32 mouse cellular contexts compared by ENCODE assay signal in the genomic region with DNA sequence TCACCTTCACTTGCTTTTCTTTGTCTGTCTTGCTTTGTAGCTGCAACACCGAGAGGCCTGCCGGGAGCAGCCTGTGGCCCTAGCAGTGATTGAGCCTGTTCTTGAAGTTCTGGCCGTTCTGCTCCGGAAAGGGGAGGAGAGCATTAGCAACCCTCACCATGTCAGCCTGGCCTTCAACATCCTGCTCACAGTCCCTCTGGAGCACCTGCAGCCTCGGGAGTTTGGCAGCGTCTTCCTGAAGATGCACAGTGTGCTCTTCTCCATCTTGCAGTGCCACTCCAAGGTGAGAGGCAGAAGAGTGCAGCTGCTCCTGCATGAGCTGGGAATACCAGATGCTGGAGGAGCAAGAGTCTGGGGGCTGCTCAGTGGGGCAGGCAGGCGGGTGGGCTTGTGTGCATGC.
"Had no signal": no experiment of that assay in that cellular context is flagged by ENCODE, and none has a peak within 500 bp of the region (broad histone marks: within the 10 kb centered on the region; RNA-seq: fewer than 3 reads in every experiment).

No protein-coding gene starts in this region.

- DNase-seq: left cerebral cortex, postnatal 4 days; liver; liver, embryonic 13.5 days; liver, postnatal 0 days; lung, adult 18-20 months; lung, adult 2 months; lung, embryonic 14.5 days; lung, postnatal 10 days; lung, postnatal 14 days; lung, postnatal 36 days; lung, postnatal 4 days; midbrain, embryonic 14.5 days had no signal

- H3K4me2 ChIP-seq: limb, embryonic 12.5 days; limb, embryonic 13.5 days; limb, embryonic 15.5 days; liver, embryonic 11.5 days; liver, embryonic 12.5 days; liver, embryonic 13.5 days; liver, embryonic 15.5 days; lung, embryonic 14.5 days; lung, embryonic 15.5 days; midbrain, embryonic 11.5 days; midbrain, embryonic 12.5 days; midbrain, embryonic 13.5 days; midbrain, embryonic 15.5 days; neural tube, embryonic 12.5 days; neural tube, embryonic 13.5 days had no signal

- H3K27me3 ChIP-seq: limb, embryonic 12.5 days; limb, embryonic 13.5 days; limb, embryonic 15.5 days; liver, embryonic 12.5 days; liver, embryonic 13.5 days; liver, embryonic 15.5 days; lung, embryonic 15.5 days; midbrain, embryonic 12.5 days; midbrain, embryonic 13.5 days; midbrain, embryonic 15.5 days; neural tube, embryonic 12.5 days; neural tube, embryonic 13.5 days had no signal

- H3K4me1 ChIP-seq: limb, embryonic 10.5 days; limb, embryonic 12.5 days; limb, embryonic 13.5 days; limb, embryonic 15.5 days; liver, embryonic 12.5 days; liver, embryonic 13.5 days; liver, embryonic 15.5 days; lung, embryonic 15.5 days; midbrain, embryonic 10.5 days; midbrain, embryonic 12.5 days; midbrain, embryonic 13.5 days; midbrain, embryonic 15.5 days; neural tube, embryonic 12.5 days; neural tube, embryonic 13.5 days had no signal

- H3K4me3 ChIP-seq: limb, embryonic 10.5 days; limb, embryonic 12.5 days; limb, embryonic 13.5 days; limb, embryonic 15.5 days; liver, embryonic 12.5 days; liver, embryonic 13.5 days; liver, embryonic 15.5 days; lung, embryonic 15.5 days; midbrain, embryonic 10.5 days; midbrain, embryonic 12.5 days; midbrain, embryonic 13.5 days; midbrain, embryonic 15.5 days; myocyte; neural tube, embryonic 12.5 days; neural tube, embryonic 13.5 days had no signal

- H3K9ac ChIP-seq: limb, embryonic 12.5 days; limb, embryonic 13.5 days; limb, embryonic 15.5 days; liver, embryonic 12.5 days; liver, embryonic 13.5 days; liver, embryonic 14.5 days; liver, embryonic 15.5 days; liver, postnatal 0 days; lung, embryonic 14.5 days; lung, embryonic 15.5 days; midbrain, embryonic 12.5 days; midbrain, embryonic 13.5 days; midbrain, embryonic 15.5 days; neural tube, embryonic 12.5 days; neural tube, embryonic 13.5 days had no signal

- H3K9me3 ChIP-seq: limb, embryonic 10.5 days; limb, embryonic 12.5 days; limb, embryonic 13.5 days; limb, embryonic 15.5 days; liver, embryonic 12.5 days; liver, embryonic 13.5 days; liver, embryonic 15.5 days; lung, embryonic 15.5 days; midbrain, embryonic 10.5 days; midbrain, embryonic 12.5 days; midbrain, embryonic 13.5 days; midbrain, embryonic 15.5 days; neural tube, embryonic 12.5 days; neural tube, embryonic 13.5 days had no signal

- ATAC-seq: liver, embryonic 12.5 days; liver, postnatal 0 days; lung, postnatal 0 days; midbrain, embryonic 13.5 days; midbrain, embryonic 15.5 days; midbrain, embryonic 16.5 days had no signal

- H3K27ac ChIP-seq: limb, embryonic 10.5 days; limb, embryonic 12.5 days; limb, embryonic 13.5 days; limb, embryonic 15.5 days; liver, embryonic 12.5 days; liver, embryonic 13.5 days; liver, embryonic 14.5 days; liver, embryonic 15.5 days; lung, embryonic 15.5 days; macrophage; midbrain, embryonic 10.5 days; midbrain, embryonic 12.5 days; midbrain, embryonic 13.5 days; midbrain, embryonic 15.5 days; neural tube, embryonic 12.5 days; neural tube, embryonic 13.5 days had no signal
